Mouse (Mus musculus) heart, embryonic 10.5 days (tissue): Measurements from ENCODE around the gene Defa35. TPM values are rescaled to one million over a fixed set of nuclear protein-coding genes. Genes with fewer than 3 reads are reported as not detected.
"Not testable (repeated sequence)": the region's sequence is repeated elsewhere in the genome, so short reads cannot be mapped to it uniquely, and the experiment has no call there.

Experiments used
- DNase-seq: peaks from one replicate; pipeline ENCODE4 v3.0.0-alpha.2; 2017; ENCODE audit warnings: low spot score
- H3K27ac ChIP-seq: fragments of 300-500 bp; sonication (generic); 2 replicates; pipeline ENCODE4 v1.5.1; 2016; ENCODE audit warnings: mild to moderate bottlenecking
- H3K27me3 ChIP-seq: fragments of 300-500 bp; sonication (generic); 2 replicates; pipeline ENCODE4 v1.6.1; 2016; ENCODE audit warnings: mild to moderate bottlenecking; ENCODE audit not compliant: poor library complexity, insufficient read depth, severe bottlenecking
- H3K36me3 ChIP-seq: fragments of 300-500 bp; sonication (generic); 2 replicates; pipeline ENCODE4 v1.6.1; 2016; ENCODE audit warnings: mild to moderate bottlenecking, moderate library complexity
- H3K4me1 ChIP-seq: fragments of 300-500 bp; sonication (generic); 2 replicates; pipeline ENCODE4 v1.6.1; 2016; ENCODE audit warnings: mild to moderate bottlenecking
- H3K4me3 ChIP-seq: fragments of 300-500 bp; sonication (generic); 2 replicates; pipeline ENCODE4 v1.5.1; 2016; ENCODE audit warnings: mild to moderate bottlenecking, moderate library complexity
- H3K9me3 ChIP-seq: fragments of 300-500 bp; sonication (generic); 2 replicates; pipeline ENCODE4 v1.6.1; 2016; ENCODE audit warnings: mild to moderate bottlenecking, moderate library complexity
- WGBS: fragments of 180-500 bp; shearing (Covaris S2); methylation state at CpG from one replicate; pipeline ENCODE4 v1.1.7; 2016; 5-methylcytosine and 5-hydroxymethylcytosine counted together
- polyA plus RNA-seq: library from polyadenylated mRNA; unstranded; fragments of >200 nt; fragmentation: Nextera tagmentation; extraction: Ambion mirVana; gene quantifications from 2 replicates; pipeline ENCODE4 v1.2.1, GENCODE M21; 2016

Gene Defa35
- not detected in 2 replicates for polyA plus RNA-seq

GRCm38 (mm10) chr8:21064738-21065137, at the start of gene Defa35:
Gene Defa35 (plus strand): TSS chr8:21065038.
- WGBS, result 74% methylated on average over 1 of the region's 1 CpGs
- H3K36me3 ChIP-seq, H3K4me3 ChIP-seq, H3K27me3 ChIP-seq, H3K4me1 ChIP-seq, H3K9me3 ChIP-seq, DNase-seq, H3K27ac ChIP-seq: not testable (repeated sequence)

GRCm38 (mm10) chr8:21025245-21025644, 39.6 kb upstream of the Defa35 start, which contains the start of gene Defa21:
Gene Defa21 (plus strand): TSS chr8:21025545.
- not testable (repeated sequence) for H3K4me3 ChIP-seq, H3K27me3 ChIP-seq, H3K4me1 ChIP-seq, H3K36me3 ChIP-seq, H3K9me3 ChIP-seq, DNase-seq, H3K27ac ChIP-seq
- WGBS, result no CpG with 5 or more reads among the region's 1 CpGs

GRCm38 (mm10) chr8:21054747-21055146, 10.1 kb upstream of the Defa35 start, which contains the start of gene Defa23:
Gene Defa23 (plus strand): TSS chr8:21055047.
- H3K27ac ChIP-seq, H3K9me3 ChIP-seq, H3K4me1 ChIP-seq, H3K27me3 ChIP-seq, H3K4me3 ChIP-seq, H3K36me3 ChIP-seq, DNase-seq: not testable (repeated sequence)
- no CpG with 5 or more reads among the region's 1 CpGs for WGBS

GRCm38 (mm10) chr8:21084142-21084541, 19.3 kb downstream of the Defa35 start, which contains the start of gene Defa25:
Gene Defa25 (plus strand): TSS chr8:21084442.
- not testable (repeated sequence) for H3K4me3 ChIP-seq, DNase-seq, H3K27ac ChIP-seq, H3K36me3 ChIP-seq, H3K27me3 ChIP-seq, H3K9me3 ChIP-seq, H3K4me1 ChIP-seq

- Histone ChIP-seq H3K27me3 (no peaks in the 10 kb centered on the region), H3K36me3 (no peaks in the 10 kb centered on the region), H3K9me3 (no peaks in the 10 kb centered on the region), H3K4me1 (no peaks in the 10 kb centered on the region), H3K27ac (no peak overlapping the region), H3K4me3 (no peak overlapping the region)
- 33% methylated on average over 4 of the region's 4 CpGs for whole genome bisulfite sequencing
- DNase-seq, result no peak
Measured at GRCm38 (mm10) chr8:21093106-21093505, 28.3 kb downstream of the Defa35 start.

- WGBS, result 60% methylated on average over 1 of the region's 2 CpGs
- not testable (repeated sequence) for DNase-seq, H3K27me3 ChIP-seq
Measured at GRCm38 (mm10) chr8:21095950-21096349, 31.1 kb downstream of the Defa35 start, which contains the start of gene Gm14851. Gene Gm14851 (minus strand): TSS chr8:21096050.

More at GRCm38 (mm10) chr8:21095950-21096349, 31.1 kb downstream of the Defa35 start, which contains the start of gene Gm14851:
- not testable (repeated sequence) for H3K27ac ChIP-seq, H3K36me3 ChIP-seq, H3K4me3 ChIP-seq, H3K9me3 ChIP-seq, H3K4me1 ChIP-seq

Other genes starting within 250 kb of the Defa35 start
- not detected in 2 replicates for gene Defb33, start 172.4 kb upstream of the Defa35 start, polyA plus RNA-seq
- not detected in 2 replicates for gene Gm15056, start 162.4 kb upstream of the Defa35 start, polyA plus RNA-seq
- gene Gm6040, start 143.0 kb upstream of the Defa35 start, polyA plus RNA-seq, result not detected in 2 replicates
- not detected in 2 replicates for gene AY761185, start 120.3 kb upstream of the Defa35 start, polyA plus RNA-seq
- gene Defa21, start 39.5 kb upstream of the Defa35 start, polyA plus RNA-seq, result not detected in 2 replicates
- gene Defa23, start 10.0 kb upstream of the Defa35 start, polyA plus RNA-seq, result not detected in 2 replicates
- not detected in 2 replicates for gene Defa25, start 19.4 kb downstream of the Defa35 start, polyA plus RNA-seq
- gene Gm14851, start 31.0 kb downstream of the Defa35 start, polyA plus RNA-seq, result not detected in 2 replicates
- not detected in 2 replicates for gene Defa30, start 69.6 kb downstream of the Defa35 start, polyA plus RNA-seq
- not detected in 2 replicates for gene Defa22, start 97.2 kb downstream of the Defa35 start, polyA plus RNA-seq
- not detected in 2 replicates for gene Defa31, start 126.6 kb downstream of the Defa35 start, polyA plus RNA-seq
- gene Gm15293, start 136.5 kb downstream of the Defa35 start, polyA plus RNA-seq, result not detected in 2 replicates
- not detected in 2 replicates for gene Gm15292, start 184.7 kb downstream of the Defa35 start, polyA plus RNA-seq